Mouse (Mus musculus): Measurements from ENCODE around the gene Vav2.

Vav2 gene

DNA sequence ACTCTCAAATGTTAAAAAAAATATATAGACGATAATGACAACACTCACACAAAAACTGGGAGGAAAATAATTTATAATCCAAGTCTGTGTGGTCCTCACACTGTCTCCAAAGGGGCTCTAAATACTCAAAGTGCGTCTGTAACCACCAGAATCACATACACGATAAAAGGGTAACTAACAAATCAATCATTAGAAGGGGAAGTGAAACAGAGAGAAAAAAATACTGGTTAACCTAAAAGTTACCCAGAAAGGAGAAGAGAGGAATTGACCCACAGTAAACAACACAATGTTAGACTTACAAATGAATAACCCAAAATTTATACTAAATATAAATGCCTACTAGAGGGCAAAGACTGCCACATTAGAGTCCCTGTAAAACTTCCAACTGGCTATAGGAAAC is 161.0 kb downstream of the Vav2 start:
- no peak for DNase-seq (ENCODE audit: low spot score)

DNA sequence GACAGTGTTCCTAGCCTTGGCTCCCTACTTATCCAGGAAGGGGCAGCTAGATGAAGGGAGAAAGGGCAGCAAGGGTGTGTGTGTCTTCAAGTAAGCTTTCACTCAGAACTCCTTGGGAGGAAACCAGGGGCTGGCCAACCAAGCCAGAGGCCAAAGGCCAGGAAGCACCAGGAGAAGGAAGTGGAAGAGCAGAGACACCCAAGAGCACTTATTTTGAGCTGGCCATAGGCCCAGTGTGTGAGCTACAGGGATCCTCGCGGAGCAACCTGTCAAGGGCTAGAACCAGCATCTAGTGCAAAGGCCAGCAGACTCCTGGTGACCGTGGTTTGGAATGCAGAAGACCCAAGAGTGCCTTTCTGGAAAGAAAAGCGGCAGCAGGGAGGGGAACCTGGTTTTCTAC is 163.8 kb downstream of the Vav2 start:
- DNase-seq (ENCODE audit: low spot score) = no peak

DNA sequence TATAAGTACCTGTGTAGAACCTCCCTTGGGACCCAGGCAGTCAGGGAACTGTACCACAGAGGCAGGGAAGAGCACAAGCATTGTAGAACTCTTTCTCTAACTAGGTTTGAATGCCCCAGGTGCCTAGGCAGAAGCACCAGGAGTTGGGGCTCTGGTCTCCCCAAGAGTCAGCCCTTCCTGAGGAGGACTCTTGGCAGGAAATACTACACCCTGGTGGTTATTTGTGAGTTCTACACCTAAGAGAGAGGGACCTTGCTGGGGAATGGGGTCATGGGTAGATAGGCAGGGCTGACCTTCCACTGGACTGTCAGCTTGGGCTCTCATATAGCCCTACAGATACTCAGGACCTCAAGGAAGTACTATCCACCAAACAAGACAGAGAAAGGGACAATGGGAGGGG is 175.4 kb downstream of the Vav2 start:
- DNase-seq (ENCODE audit: low spot score) = no peak

DNA sequence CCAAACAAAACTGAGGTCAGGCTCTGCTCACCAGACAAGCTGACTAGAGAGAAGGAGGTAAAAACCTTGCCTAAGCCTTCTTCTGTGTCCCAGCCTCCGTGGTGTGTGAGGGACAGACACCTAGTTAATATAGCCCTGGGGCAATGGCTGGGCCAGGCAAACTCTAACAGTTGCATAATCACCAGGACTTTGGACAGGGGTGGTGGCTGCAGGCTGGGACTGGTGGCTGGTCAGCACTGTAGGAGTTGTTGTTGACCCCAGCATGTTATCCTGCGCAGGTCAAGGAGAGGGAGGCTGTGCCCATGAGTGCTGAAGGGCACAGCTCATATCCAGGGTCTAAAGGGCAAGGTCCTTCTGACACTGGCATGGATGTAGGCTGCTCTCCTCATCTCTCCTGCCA is 178.6 kb downstream of the Vav2 start, which contains the start of gene Sardh:
Gene Sardh (minus strand): TSS at position 127 of the 400 bp plus-strand sequence.
- no peak for DNase-seq (ENCODE audit: low spot score)

DNA sequence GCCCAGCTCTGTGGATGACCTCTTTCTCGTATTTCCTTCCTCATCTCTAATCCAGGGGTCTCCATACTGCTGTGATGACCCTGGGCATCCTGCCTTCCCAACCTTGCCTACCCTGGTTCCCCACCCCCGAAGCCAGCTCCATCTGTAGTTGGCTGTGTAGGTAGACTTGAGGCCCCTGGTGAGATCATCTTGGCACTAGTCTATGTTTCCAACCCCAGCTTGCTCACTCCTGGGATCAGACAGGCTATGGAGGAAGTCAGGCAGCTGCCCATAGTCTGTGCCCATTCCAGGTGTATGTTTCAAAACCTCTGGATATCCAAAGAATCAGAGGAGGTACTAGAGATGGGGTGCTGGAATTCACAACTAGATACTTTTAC is 179.4 kb downstream of the Vav2 start:
- DNase-seq (ENCODE audit: low spot score) = no peak

DNA sequence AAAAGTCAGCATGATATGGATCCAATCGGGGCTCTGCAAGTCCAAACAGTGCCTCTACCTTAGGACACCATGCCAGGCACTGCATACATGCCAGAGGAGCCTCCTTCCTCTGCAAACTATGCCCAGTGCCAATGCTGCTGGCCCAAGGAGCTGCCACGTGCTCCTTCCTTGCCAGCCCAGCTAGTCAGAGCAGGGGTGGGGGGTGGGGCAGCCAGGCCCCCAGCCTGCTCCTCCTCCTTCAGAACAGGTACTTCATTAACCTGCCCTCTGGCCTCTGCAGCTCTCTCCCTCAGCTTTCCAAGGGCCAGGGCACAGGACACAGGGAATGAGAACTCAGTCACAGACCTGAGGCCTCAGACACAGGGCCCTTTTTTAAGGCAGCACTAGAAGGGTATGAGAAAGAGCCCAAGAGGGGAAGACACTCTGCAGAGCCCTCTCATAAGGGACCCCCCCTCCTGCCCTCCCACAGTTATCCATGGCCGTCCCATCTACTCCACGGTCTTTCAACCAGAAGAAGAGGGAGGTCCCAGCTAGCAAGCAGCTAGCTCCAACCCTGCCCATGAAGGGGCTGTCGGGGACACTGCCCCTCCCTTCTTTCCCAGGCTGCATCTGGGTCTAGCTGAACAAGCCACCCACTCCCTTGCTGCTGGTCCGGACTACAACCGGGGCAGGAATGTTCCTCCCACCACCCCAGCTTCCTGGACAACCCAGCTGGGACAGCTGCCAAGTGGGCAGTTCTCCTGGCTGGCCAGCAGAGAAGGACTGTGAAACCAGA is 179.9 kb downstream of the Vav2 start:
- DNase-seq (ENCODE audit: low spot score) = no peak

DNA sequence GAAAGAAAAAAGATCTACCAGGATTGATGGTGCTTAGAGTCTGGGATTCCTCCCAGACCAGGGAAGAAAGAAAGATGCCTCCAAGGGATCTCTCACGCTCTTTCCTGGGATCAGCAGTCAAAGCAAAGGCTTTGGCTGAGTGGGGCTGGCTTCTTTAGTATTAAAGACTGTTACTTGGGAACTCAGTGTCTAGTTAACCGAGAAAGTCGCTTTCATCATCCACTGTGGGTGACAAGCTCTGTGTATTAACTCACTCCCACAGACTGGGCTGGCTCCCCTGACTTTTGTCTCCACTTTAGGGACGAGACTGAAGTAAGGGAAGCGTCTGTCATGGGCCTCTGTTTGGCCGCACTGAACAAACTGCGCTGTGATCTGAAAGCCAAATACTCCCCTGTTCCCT is 180.9 kb downstream of the Vav2 start:
- no peak for DNase-seq (ENCODE audit: low spot score)

DNA sequence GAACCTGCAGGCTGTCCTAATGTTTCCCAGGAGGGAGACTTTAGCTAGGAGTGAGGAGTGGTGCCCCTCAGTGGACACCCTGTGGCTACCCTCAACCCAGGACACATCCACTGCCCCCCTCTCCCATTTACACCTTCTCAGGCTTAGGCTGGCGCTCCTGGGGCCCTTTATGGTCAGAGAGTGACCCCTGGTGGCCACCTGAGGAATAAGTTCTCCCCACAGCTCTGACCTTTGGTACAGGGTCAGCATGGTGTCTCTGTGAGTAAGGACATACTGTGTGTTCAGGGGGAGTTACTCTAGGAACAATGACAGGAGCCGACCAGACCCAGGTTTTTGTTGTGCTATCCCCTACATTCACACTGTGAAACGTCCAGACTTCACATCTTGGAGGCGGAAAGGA is 189.5 kb downstream of the Vav2 start:
- peak; percentile 24 for DNase-seq (ENCODE audit: low spot score)

DNA sequence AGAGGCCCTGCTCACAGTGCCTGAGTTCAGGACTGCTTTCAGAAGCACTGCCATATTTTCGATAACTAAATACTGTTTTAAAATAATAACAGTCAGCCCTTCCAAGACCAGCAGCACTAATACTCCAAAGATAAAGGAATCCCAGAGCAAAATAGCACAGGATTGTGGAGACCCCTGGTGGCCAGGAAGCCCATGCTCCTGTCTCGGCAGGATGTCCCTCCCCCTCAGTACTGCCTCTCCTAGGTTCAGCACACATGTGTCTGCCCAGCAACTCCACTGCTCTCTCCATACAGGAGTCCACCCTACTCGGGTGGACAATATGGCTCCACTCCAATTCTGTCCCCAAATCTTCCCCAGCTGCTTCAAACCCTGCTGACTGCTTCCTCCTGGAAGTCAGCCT is 191.1 kb downstream of the Vav2 start:
- no peak for DNase-seq (ENCODE audit: low spot score)

DNA sequence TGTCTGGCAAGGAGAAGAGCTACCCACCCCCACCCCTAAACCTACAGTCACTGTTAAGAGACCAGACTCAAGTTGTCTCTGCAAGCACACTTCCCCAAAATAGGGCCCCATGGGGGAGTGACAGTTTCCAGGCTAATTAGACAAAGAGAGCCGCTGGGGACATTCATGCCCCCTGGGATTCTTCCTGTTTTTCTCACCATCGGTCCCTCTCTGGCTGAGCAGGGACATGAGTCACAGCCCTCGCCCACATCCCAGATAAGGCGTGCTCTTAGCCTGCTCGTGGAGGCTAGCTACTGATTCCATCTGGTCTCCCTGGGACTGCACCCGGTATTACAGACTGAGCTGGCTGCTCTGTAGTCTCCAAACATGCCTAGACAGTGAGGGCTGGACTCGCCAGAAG is 194.5 kb downstream of the Vav2 start:
- no peak for DNase-seq (ENCODE audit: low spot score)

DNA sequence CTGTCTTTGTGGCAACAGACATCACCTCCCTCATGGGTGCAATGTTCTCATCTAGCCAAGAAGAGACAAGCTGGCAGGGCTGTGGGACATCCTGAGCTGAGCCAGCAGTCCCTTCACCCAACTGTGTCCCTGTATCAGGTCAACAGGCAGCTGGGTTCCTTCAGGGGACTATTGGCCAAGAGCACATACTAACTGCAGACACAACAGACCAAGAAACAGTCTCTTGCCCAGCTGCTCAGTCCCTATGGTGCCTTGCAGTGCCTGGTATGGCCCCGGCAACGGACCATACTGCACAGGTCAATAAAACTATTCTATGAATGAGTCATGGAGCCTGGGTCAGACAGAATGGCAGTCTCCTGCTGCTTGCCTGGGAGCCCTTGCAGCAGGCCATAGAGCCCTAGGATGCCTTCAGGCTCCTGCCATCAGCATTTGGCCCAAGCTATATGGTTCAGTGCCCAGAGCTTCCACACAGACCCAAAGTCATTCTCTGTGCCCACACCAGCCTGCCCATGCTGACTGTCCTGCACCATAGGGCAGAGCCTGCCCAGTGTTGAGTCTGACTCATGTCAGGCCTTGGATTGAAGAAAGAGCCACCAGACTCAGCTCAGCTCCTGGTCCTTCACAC is 197.2 kb downstream of the Vav2 start:
- no peak for DNase-seq (ENCODE audit: low spot score)

DNA sequence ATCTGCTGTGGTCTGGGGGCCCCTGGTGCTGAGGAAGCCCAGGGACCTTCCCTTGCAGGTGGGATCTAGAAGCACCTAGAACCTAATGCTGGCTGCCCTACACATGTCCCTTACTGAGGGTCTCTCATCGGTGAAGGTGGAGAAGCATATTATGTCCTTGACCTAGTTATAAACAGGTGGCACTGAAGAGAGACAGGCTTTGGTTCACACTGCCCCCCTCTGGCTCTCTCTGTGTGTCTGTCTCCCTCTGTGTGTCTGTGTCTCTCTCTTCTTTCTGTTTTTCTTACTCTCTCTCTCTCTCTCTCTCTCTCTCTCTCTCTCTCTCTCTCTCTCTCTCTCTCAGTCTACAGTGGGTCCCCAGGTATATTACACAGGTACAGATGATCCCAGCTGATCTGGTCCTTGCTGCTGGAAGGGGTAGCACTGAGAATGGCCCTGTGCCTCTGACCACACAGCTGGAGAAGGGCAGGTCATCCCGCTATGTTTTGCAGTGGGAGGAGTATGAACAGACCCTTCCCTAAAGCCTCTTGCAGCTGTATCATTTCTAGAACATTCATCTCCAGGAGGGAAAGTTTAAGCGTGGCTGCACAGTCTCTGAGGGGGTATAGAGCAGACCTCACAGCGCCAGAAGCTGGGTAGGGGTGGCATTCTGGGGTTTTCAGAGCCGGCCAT is 197.9 kb downstream of the Vav2 start:
- no peak for DNase-seq (ENCODE audit: low spot score)

DNA sequence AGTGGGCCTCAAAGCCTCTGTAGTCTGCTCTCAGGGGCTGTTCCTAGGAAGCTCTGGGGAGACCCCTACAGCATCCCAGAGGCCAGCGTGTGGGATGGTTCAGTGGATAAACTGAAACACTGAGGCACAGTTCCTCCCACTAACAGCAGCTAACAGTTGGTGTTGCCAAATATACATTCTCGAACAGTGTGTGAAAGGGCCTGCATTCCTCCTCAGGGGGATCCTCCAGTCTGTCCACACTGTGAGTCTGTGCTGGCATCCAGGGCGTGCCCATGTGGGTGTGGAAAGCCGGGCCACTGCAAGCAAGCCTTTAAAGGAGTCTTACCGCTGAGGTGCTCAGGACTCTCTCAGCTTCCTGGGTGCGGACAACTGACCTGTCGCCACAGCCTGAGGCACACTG is 200.3 kb downstream of the Vav2 start:
- no peak for DNase-seq (ENCODE audit: low spot score)

DNA sequence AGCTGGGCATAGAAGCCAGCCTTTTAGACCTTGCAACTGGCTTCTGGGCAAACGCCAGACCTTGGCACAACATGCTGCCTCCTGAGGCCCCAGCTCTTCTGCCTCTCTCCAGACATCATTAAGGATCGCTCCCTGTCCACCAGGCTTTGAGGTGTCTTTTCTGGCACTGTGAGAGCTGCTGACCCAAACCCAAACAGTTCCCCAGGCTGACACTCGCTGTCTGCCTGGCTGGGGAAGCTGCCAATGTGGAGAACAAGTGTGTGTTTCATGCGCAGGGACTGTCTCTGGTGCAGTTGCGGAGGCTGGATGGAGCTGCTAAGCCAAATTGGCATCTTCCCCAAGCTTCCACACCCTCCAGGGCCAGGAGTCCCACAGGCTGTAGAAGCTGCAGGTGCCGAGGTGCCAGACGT is 203.8 kb downstream of the Vav2 start:
- no peak for DNase-seq (ENCODE audit: low spot score)

DNA sequence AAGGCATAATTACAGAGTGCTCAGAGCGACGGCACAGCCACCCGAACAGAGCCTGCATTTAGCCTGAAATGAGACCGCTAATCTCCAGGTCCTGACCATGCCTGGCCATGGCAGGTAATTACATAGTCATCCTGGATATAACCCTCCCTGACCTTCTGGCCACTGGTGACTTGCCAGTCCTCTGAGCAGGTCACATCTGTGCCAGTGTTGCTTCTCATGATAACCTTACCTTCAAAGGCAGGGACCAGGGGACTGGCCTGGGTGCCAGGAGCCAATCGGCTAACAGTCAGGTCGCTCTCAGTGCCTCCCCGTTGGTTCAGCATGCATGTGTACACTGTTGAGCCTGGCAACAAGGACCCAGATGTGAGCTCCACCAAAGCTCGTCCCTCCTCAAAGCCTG is 208.3 kb downstream of the Vav2 start:
- no peak for DNase-seq (ENCODE audit: low spot score)

DNA sequence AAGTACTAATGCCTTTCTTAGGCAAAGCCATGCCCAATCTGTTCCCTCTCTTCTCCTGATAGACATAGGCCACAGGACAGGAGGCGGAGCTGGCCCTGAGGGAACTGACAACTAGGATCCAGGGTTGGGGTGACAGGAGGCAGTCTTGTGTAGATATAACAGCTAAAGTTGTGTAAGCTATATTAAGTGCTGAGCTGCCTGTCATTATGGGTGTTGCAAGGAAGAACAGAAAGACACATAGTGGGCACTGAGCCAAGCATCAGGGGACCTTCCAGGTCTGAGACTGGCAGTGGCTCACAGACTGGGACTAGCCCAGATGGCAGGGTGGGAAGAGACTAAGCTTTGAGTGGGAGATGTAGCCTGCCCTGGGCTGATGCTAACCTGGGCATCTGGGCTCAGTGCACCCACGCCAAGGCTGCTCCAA is 208.7 kb downstream of the Vav2 start:
- no peak for DNase-seq (ENCODE audit: low spot score)

DNA sequence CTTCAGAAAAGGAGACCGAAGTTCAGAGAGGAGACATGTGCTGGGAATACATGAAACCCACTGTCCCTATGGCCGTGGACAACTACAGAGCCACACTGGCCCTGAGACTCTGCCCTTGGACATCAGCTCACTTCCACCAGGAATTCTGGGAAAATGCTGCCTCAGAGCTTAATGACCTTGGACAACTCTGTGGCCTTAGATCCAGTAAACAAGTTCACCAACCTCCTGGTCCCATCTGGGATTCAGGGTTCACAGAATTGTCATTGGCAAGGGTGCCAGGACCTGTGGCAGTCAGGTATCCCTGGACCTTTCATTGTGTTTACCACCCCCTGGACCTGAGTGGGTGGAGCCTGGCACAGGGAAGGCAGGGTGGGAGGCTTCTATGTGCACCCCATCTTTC is 211.3 kb downstream of the Vav2 start:
- DNase-seq (ENCODE audit: low spot score) = no peak
